Mouse (Mus musculus) cerebral cortex, adult 2 months (tissue): ENCODE data around the gene AL731706.1.

ENCODE experiments used
- WGBS: fragments of 180-500 bp; shearing (Covaris S2); methylation state at CpG from one replicate; pipeline ENCODE4 v1.1.7; 2018; 5-methylcytosine and 5-hydroxymethylcytosine counted together

Gene AL731706.1

GRCm38 (mm10) chr2:136835882-136836281 lies 55.3 kb downstream of the AL731706.1 start:
- WGBS: 57% methylated on average over 3 of the region's 3 CpGs

GRCm38 (mm10) chr2:136834715-136835075 lies 56.5 kb downstream of the AL731706.1 start:
- WGBS: 93% methylated on average over 1 of the region's 1 CpGs

GRCm38 (mm10) chr2:136833976-136834714 lies 57.0 kb downstream of the AL731706.1 start:
- WGBS: 77% methylated on average over 3 of the region's 3 CpGs

GRCm38 (mm10) chr2:136832936-136833335 lies 58.3 kb downstream of the AL731706.1 start:
- 84% methylated on average over 3 of the region's 3 CpGs for WGBS
